Mouse (Mus musculus) kidney, embryonic 16.5 days (tissue): ENCODE measurements around the gene Ugt1a10. TPM values are rescaled to one million over a fixed set of nuclear protein-coding genes. Genes with fewer than 3 reads are reported as not detected.

Source experiments
- ATAC-seq: fragments of 200-750 bp; cut with Nextera tagmentation; 2 replicates; pipeline ENCODE4 v1.8.0; 2017; ENCODE audit warnings: moderate TSS enrichment; ENCODE audit not compliant: low FRiP score, low TSS enrichment
- H3K27ac ChIP-seq: fragments of 300-500 bp; sonication (generic); 2 replicates; pipeline ENCODE4 v1.5.1; 2014; ENCODE audit warnings: low read length
- H3K27me3 ChIP-seq: fragments of 300-500 bp; sonication (generic); 2 replicates; pipeline ENCODE4 v1.6.1; 2014; ENCODE audit warnings: low read length, control low read depth, mixed read lengths; ENCODE audit not compliant: insufficient read depth
- H3K36me3 ChIP-seq: fragments of 300-500 bp; sonication (generic); 2 replicates; pipeline ENCODE4 v1.6.1; 2014; ENCODE audit warnings: low read length, control low read depth, mixed read lengths; ENCODE audit not compliant: insufficient read depth
- H3K4me1 ChIP-seq: fragments of 300-500 bp; sonication (generic); 2 replicates; pipeline ENCODE4 v1.6.1; 2014; ENCODE audit warnings: low read length, control low read depth, mixed read lengths; ENCODE audit not compliant: insufficient read depth
- H3K4me2 ChIP-seq: fragments of 300-500 bp; sonication (generic); replicated peaks from 2 replicates; pipeline ENCODE4 v1.6.1; 2014; ENCODE audit warnings: low read depth, low read length
- H3K4me3 ChIP-seq: fragments of 300-500 bp; sonication (generic); 2 replicates; pipeline ENCODE4 v1.5.1; 2014; ENCODE audit warnings: mild to moderate bottlenecking, low read length
- H3K9ac ChIP-seq: fragments of 300-500 bp; sonication (generic); replicated peaks from 2 replicates; pipeline ENCODE4 v1.6.1; 2014; ENCODE audit warnings: low read length
- H3K9me3 ChIP-seq: fragments of 300-500 bp; sonication (generic); 2 replicates; pipeline ENCODE4 v1.6.1; 2016; ENCODE audit warnings: low read length, control low read depth
- WGBS: fragments of 180-500 bp; shearing (Covaris S2); extraction: QIAGEN DNeasy Blood & Tissue Kit; methylation state at CpG from one replicate; pipeline ENCODE4 v1.1.7; 2014; 5-methylcytosine and 5-hydroxymethylcytosine counted together
- polyA plus RNA-seq: library from polyadenylated mRNA; unstranded; fragments of >200 nt; fragmentation: Nextera tagmentation; extraction: Ambion mirVana; gene quantifications from 2 replicates; pipeline ENCODE4 v1.2.1, GENCODE M21; 2015

Ugt1a10 gene
- polyA plus RNA-seq, 1 experiment from 2014 or later, result 28.9 TPM

DNA sequence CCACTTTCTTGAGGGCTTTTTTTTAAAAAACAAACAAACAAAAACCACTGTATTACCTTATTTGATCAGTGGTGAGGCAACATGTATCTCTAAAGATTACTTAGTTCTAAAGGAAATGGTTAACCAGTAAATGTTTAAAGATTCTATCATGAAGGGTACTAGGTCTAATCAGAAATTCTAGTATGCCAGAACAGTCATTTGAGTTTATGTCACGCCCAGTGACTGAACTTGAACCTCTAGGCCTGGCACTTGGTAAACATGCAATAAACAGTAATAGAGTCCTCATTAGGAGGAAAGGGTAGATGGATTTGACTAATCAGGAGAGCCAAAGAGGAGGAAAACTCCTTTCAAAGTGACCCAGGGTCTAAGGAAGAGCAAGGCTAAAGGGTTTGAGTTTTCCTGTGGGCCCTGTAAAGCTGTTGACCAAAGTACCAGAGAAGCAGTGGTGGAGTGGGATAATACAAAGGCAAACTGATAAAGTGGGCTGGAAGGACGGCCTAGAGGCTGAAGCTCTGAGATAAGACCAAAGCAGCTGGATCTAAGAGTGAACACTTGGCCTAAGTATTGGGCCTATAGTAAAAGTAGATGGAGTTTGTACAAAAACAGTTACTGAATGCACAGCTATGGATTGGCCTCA is 151.8 kb downstream of the Ugt1a10 start:
- Histone ChIP-seq H3K9ac (no peak overlapping the region), H3K27me3 (no peaks in the 10 kb centered on the region), H3K9me3 (peaks cover 24% of the 10 kb centered on the region), H3K4me1 (peaks cover 9% of the 10 kb centered on the region; the same call in 1 of the 2 replicates), H3K4me3 (no peak overlapping the region), H3K4me2 (no peak overlapping the region), H3K27ac (no peak overlapping the region), H3K36me3 (no peaks in the 10 kb centered on the region)
- WGBS, result 76% methylated on average over 2 of the region's 2 CpGs
- no peak for ATAC-seq

DNA sequence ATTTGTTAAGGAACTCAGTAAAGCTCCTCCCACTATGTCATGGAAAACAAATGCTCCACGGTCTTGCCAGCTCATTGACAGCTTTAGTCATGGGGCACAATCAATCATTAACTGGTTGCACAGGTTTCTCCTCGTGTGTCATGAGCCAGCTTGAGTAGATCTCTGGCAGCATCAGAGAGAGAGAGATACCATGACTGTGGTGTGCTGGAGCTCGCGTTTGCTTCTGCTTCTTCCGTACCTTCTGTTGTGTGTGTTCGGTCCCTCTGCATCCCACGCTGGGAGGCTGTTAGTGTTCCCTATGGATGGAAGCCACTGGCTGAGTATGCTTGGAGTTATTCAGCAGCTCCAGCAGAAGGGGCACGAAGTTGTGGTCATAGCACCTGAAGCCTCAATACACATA is 156.6 kb downstream of the Ugt1a10 start, which contains the start of gene Ugt1a1:
Gene Ugt1a1, plus strand, starts transcription at position 148 of the 400 bp plus-strand sequence.
- peaks cover 53% of the 10 kb centered on the region for H3K9me3 ChIP-seq

DNA sequence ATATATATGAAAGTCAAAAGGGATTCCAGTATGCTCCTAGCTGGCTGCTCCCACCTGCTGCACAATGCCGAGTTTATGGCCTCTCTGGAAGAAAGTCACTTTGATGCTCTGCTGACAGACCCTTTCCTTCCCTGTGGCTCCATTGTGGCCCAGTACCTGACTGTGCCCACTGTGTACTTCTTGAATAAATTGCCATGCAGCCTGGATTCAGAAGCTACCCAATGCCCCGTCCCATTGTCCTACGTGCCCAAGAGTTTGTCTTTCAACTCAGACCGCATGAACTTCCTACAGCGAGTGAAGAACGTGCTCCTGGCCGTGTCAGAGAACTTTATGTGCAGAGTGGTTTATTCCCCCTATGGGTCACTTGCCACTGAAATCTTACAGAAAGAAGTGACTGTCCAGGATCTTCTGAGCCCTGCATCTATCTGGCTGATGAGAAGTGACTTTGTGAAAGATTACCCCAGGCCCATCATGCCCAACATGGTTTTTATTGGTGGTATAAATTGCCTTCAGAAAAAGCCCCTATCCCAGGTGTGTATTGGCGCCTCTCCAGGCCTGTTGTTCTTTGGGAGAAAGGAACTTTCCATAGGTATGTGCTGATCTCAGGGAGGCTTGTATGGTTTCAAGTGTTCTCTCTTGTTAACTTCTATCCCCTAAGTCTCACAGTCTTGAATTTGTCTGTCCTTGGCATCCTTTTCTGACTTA is 157.3 kb downstream of the Ugt1a10 start:
- H3K4me1 ChIP-seq, result no peaks in the 10 kb centered on the region
- no peak overlapping the region for H3K27ac ChIP-seq
- H3K27me3 ChIP-seq, result no peaks in the 10 kb centered on the region
- no peaks in the 10 kb centered on the region for H3K36me3 ChIP-seq
- no peak overlapping the region for H3K9ac ChIP-seq
- no peak overlapping the region for H3K4me3 ChIP-seq
- WGBS, result 62% methylated on average over 8 of the region's 8 CpGs
- peaks cover 60% of the 10 kb centered on the region for H3K9me3 ChIP-seq
- H3K4me2 ChIP-seq, result no peak overlapping the region
- ATAC-seq, result no peak

More for the DNA sequence above, 156.6 kb downstream of the Ugt1a10 start, which contains the start of gene Ugt1a1:
- H3K4me1 ChIP-seq, result no peaks in the 10 kb centered on the region
- H3K36me3 ChIP-seq, result no peaks in the 10 kb centered on the region
- H3K9ac ChIP-seq, result no peak within 1 kb of the TSS
- no peak within 1 kb of the TSS for H3K27ac ChIP-seq
- H3K4me2 ChIP-seq, result no peak within 1 kb of the TSS
- no peaks in the 10 kb centered on the region for H3K27me3 ChIP-seq
- 67% methylated on average over 8 of the region's 8 CpGs for WGBS
- H3K4me3 ChIP-seq, result no peak within 1 kb of the TSS
- ATAC-seq, result peak; percentile 25; the same call in 1 of the 2 replicates

DNA sequence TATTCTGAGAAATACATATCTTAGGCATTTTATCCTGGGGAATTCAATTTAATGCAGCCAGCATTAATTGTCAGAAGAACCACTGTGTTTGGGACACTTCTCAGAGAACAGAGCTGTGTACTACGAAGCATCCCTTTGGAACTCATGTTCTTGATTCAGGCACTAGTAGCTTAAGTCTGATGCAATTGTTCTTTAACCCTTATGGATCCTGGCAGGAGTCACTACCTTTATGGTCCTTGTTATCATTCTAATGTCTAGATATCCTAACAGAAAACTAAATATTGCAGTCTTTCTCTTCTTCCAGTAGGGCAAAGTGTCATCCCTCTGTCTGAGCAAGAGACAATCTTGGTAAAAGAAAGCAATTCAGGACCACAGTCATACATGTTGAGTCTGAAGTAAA is 157.9 kb downstream of the Ugt1a10 start:
- no peak overlapping the region for H3K9ac ChIP-seq
- H3K4me2 ChIP-seq, result no peak overlapping the region
- peaks cover 63% of the 10 kb centered on the region for H3K9me3 ChIP-seq
- no peak overlapping the region for H3K27ac ChIP-seq
- no peak overlapping the region for H3K4me3 ChIP-seq
- no peaks in the 10 kb centered on the region for H3K27me3 ChIP-seq
- H3K36me3 ChIP-seq, result no peaks in the 10 kb centered on the region
- WGBS, result 85% methylated on average over 1 of the region's 1 CpGs
- ATAC-seq, result no peak
- H3K4me1 ChIP-seq, result no peaks in the 10 kb centered on the region

DNA sequence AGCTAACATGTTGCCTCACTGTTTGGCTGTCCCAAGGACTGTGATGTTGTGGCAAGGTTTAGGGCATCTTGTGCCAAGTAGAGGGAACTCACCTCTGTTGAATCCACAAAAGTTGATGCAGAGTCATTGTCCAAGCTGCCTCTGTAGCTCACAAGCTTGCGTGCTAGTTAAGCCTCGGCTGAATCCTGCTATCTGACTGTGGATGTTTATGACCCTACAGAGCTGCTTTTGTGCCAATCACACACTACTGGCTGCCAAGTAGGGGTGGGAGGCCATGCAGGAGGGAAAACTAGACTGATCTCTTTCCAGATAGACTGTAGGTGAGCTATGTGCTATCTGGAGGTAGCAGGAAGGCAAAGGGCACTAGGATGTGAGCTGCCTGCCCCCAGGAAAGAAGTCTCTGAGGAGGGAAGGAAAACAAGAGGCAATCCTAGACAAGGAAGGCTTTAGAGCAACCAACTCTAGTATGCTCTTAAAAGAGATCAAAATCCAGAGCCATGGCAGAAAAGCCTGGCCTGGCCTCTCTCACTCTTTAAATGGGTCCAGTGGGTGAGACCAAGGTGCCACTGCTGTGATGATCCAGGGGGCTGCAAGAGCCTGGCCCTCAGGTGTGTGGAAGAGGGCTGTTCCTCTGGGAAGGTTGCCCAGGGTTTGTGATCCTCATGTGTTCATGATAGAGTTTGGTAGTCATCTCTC is 158.7 kb downstream of the Ugt1a10 start:
- no peak overlapping the region for H3K4me2 ChIP-seq
- WGBS, result 74% methylated on average over 2 of the region's 2 CpGs
- no peaks in the 10 kb centered on the region for H3K4me1 ChIP-seq
- H3K9me3 ChIP-seq, result peaks cover 63% of the 10 kb centered on the region
- no peak overlapping the region for H3K9ac ChIP-seq
- no peak overlapping the region for H3K4me3 ChIP-seq
- H3K27ac ChIP-seq, result no peak overlapping the region
- ATAC-seq, result 0 out of 2 replicates have a peak, but pooled peaks have one; percentile 5
- no peaks in the 10 kb centered on the region for H3K36me3 ChIP-seq
- no peaks in the 10 kb centered on the region for H3K27me3 ChIP-seq

DNA sequence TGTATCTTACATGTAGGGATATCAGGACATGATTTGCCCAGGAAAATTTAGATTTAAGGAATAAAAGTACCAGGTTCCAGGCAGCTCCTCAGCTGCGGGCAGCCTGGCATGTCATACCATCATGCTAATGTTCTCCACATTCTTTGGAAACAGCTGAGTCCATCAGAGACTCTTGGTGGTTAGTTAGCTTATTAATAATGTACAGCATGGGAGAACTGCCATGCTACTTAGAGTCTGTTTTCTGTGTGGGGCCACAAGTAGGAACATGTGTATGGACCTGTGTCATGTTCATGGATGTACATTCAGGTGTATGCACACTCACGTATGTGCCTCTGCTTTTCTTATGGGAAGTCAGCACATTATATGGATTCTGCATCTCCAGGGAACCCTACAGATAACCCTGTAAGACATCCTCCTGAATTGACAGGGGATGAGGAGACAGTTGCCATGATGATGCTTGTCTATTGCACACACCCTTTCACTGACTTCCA is 159.3 kb downstream of the Ugt1a10 start:
- no peak for ATAC-seq
- H3K9me3 ChIP-seq, result peaks cover 63% of the 10 kb centered on the region
- no peak overlapping the region for H3K4me2 ChIP-seq
- H3K4me3 ChIP-seq, result no peak overlapping the region
- no peak overlapping the region for H3K27ac ChIP-seq
- H3K27me3 ChIP-seq, result no peaks in the 10 kb centered on the region
- 77% methylated on average over 2 of the region's 2 CpGs for WGBS
- H3K4me1 ChIP-seq, result no peaks in the 10 kb centered on the region
- H3K9ac ChIP-seq, result no peak overlapping the region
- no peaks in the 10 kb centered on the region for H3K36me3 ChIP-seq

DNA sequence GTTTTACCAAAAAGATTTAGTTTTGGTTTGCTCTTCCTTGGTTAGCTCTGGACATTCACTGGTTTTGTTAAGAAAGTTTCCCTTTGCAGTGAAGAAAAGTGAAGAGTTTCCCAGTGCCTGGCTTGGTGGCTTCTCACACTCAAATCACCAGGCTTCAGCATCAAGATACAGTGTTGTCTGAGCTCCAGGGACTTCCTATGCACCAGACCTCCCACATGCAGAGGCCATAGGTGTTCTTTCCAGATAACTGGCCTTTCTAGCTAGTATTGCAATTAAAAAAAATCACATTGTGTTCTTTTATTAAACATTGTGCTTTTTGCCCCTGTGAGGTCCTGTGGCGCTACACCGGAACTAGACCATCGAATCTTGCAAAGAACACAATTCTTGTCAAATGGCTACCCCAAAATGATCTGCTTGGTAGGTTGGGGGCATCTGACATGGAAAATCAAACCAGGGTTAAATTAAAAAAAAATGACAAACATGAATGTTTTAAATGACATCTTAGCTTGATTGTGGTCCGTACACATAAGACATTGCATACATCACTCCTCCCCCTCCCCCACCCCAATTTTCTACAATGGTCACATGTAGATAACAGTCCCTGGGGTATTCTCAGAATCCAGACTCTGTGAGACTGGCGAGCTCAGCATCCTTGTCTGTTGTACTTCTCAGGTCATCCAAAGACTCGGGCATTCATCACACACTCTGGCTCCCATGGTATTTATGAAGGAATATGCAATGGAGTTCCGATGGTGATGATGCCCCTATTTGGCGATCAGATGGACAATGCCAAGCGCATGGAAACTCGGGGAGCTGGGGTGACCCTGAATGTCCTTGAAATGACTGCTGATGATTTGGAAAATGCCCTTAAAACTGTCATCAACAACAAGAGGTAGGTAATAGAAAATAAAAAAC is 160.5 kb downstream of the Ugt1a10 start:
- Histone ChIP-seq H3K4me2 (no peak overlapping the region), H3K4me1 (no peaks in the 10 kb centered on the region), H3K27ac (no peak overlapping the region), H3K36me3 (no peaks in the 10 kb centered on the region), H3K9me3 (peaks cover 61% of the 10 kb centered on the region), H3K9ac (no peak overlapping the region), H3K4me3 (no peak overlapping the region), H3K27me3 (no peaks in the 10 kb centered on the region)
- no peak for ATAC-seq
- WGBS, result 73% methylated on average over 10 of the region's 10 CpGs

DNA sequence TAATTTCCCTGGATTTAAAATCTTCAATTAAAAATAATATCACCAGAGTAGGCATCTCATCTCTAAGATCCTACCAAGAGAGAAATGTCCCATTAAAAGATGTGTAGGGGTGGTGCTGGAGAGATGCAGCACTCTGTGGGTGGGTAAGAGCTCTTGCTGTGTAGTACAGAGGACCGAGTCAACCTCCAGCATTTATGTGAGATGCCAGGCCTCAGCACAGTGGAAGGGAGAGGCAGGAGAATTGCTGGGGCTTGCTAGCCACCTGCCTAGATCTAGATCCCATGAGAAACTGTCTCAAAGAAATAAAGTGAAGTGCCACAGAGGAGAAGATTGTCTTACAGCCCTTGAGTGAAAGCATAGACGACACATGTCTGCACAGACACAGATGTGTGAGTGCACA is 161.4 kb downstream of the Ugt1a10 start:
- no peak overlapping the region for H3K27ac ChIP-seq
- no peak overlapping the region for H3K4me3 ChIP-seq
- peak; percentile 3; the same call in 1 of the 2 replicates for ATAC-seq
- H3K9me3 ChIP-seq, result peaks cover 57% of the 10 kb centered on the region
- H3K36me3 ChIP-seq, result no peaks in the 10 kb centered on the region
- no peaks in the 10 kb centered on the region for H3K27me3 ChIP-seq
- H3K4me1 ChIP-seq, result no peaks in the 10 kb centered on the region
- H3K4me2 ChIP-seq, result no peak overlapping the region
- no peak overlapping the region for H3K9ac ChIP-seq
- 50% methylated on average over 2 of the region's 2 CpGs for WGBS

DNA sequence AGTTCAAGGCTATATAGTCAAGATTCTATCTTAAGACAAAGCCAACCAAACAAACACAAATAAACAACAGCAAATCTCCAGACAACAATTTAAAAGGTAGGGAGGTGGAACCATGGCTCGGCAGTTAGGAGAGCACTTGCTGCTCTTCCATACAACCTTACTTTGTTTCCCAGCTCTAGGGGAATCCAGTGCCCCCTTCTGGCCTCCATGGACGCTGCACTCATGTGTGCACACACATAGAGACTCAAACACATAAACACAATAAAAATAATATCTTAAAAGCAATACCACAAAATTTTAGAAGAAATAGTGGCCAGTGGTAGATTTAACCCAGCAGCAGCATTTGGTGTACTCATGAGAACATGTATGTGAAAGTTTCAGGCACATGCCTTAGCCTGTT is 162.0 kb downstream of the Ugt1a10 start:
- H3K4me2 ChIP-seq, result no peak overlapping the region
- H3K27ac ChIP-seq, result no peak overlapping the region
- peaks cover 52% of the 10 kb centered on the region for H3K9me3 ChIP-seq
- no peak overlapping the region for H3K9ac ChIP-seq
- H3K4me1 ChIP-seq, result no peaks in the 10 kb centered on the region
- no peak for ATAC-seq
- H3K4me3 ChIP-seq, result no peak overlapping the region
- 65% methylated on average over 2 of the region's 2 CpGs for WGBS
- no peaks in the 10 kb centered on the region for H3K36me3 ChIP-seq
- H3K27me3 ChIP-seq, result no peaks in the 10 kb centered on the region
